Mouse (Mus musculus) lung, postnatal 0 days (tissue): ENCODE data around the gene Eddm3b. TPM values are rescaled to one million over a fixed set of nuclear protein-coding genes. Genes with fewer than 3 reads are reported as not detected.

Source experiments
- ATAC-seq: fragments of 200-750 bp; cut with Nextera tagmentation; 2 replicates; pipeline ENCODE4 v1.8.0; 2017; ENCODE audit warnings: moderate library complexity
- DNase-seq: peaks from one replicate; pipeline ENCODE4 v3.0.0-alpha.2; 2016; ENCODE audit warnings: low spot score
- H3K27ac ChIP-seq: fragments of 300-500 bp; sonication (generic); 2 replicates; pipeline ENCODE4 v1.5.1; 2014; ENCODE audit warnings: antibody characterized with exemption, mild to moderate bottlenecking, low read length, mixed read lengths
- H3K27me3 ChIP-seq: fragments of 300-500 bp; sonication (generic); replicated peaks from 2 replicates; pipeline ENCODE4 v1.6.1; 2014; ENCODE audit warnings: low read length, mixed read lengths; ENCODE audit not compliant: insufficient read depth
- H3K36me3 ChIP-seq: fragments of 300-500 bp; sonication (generic); 2 replicates; pipeline ENCODE4 v1.6.1; 2014; ENCODE audit warnings: low read length, mixed read lengths; ENCODE audit not compliant: insufficient read depth
- H3K4me1 ChIP-seq: fragments of 300-500 bp; sonication (generic); 2 replicates; pipeline ENCODE4 v1.6.1; 2014; ENCODE audit warnings: antibody characterized with exemption, low read depth, low read length, mixed read lengths; ENCODE audit not compliant: insufficient read depth
- H3K4me2 ChIP-seq: fragments of 300-500 bp; sonication (generic); replicated peaks from 2 replicates; pipeline ENCODE4 v1.6.1; 2014; ENCODE audit warnings: low read depth, mild to moderate bottlenecking, low read length, moderate library complexity, mixed read lengths
- H3K4me3 ChIP-seq: fragments of 300-500 bp; sonication (generic); 2 replicates; pipeline ENCODE4 v1.5.1; 2014; ENCODE audit warnings: low read depth, low read length
- H3K9ac ChIP-seq: fragments of 300-500 bp; sonication (generic); replicated peaks from 2 replicates; pipeline ENCODE4 v1.6.1; 2014; ENCODE audit warnings: low read depth, mild to moderate bottlenecking
- H3K9me3 ChIP-seq: fragments of 300-500 bp; sonication (generic); 2 replicates; pipeline ENCODE4 v1.6.1; 2016; ENCODE audit warnings: low read length, mixed read lengths
- CTCF ChIP-seq: IDR thresholded peaks from 2 replicates; pipeline ENCODE4 v1.5.1; 2016; ENCODE audit warnings: antibody characterized with exemption, mild to moderate bottlenecking
- EP300 ChIP-seq: IDR thresholded peaks from 2 replicates; pipeline ENCODE4 v1.6.1; 2016; ENCODE audit warnings: antibody characterized with exemption, mild to moderate bottlenecking, control low read depth
- WGBS: fragments of 180-500 bp; shearing (Covaris S2); extraction: QIAGEN DNeasy Blood & Tissue Kit; methylation state at CpG from one replicate; pipeline ENCODE4 v1.1.7; 2014; 5-methylcytosine and 5-hydroxymethylcytosine counted together
- polyA plus RNA-seq: library from polyadenylated mRNA; unstranded; fragments of >200 nt; fragmentation: Nextera tagmentation; extraction: Ambion mirVana; gene quantifications from 2 replicates; pipeline ENCODE4 v1.2.1, GENCODE M21; 2015

Gene Eddm3b
- 0.08 and 0.15 TPM in 2 replicates for polyA plus RNA-seq

DNA sequence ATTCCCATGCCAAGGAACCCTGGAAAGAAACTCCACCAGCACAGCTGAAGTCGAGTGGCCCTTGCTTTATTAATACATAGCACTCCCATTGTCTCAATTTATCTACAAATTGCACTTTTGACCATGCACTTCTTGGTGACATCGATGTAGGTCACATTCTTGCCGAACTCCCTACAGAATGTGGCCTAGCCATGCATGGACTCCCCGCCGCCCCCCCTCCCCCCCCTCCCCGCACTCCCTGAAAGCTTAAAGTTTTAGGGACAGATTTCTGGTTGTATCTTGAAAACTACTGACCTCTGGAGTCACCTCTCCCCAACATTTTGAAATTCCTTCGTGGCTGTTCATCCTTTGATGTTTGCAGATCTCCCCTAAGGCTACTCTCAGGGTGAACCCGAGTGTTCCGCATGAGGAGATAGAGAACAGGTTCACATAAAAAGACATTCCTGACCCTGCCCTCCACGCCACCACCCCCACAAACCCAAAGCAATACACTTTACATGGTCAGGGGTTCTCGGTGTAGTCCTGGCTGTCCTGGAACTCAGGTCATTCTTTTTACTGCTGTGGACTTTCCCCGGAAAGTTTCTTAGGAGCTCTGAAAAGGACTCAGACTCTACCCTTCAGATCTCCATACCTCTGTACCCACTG lies at the start of gene Eddm3b:
Gene Eddm3b, plus strand, starts transcription at position 511 of the 645 bp plus-strand sequence.
- no peaks in the 10 kb centered on the region for H3K9me3 ChIP-seq
- H3K9ac ChIP-seq: no peak within 1 kb of the TSS
- no peak for DNase-seq
- no peak within 1 kb of the TSS for H3K27ac ChIP-seq
- no peak within 1 kb of the TSS for H3K4me2 ChIP-seq
- 39% methylated on average over 10 of the region's 12 CpGs for WGBS
- H3K36me3 ChIP-seq: no peaks in the 10 kb centered on the region
- no peak within 1 kb of the TSS for H3K4me3 ChIP-seq
- TF ChIP-seq CTCF: no peak
- TF ChIP-seq EP300: no peak
- H3K27me3 ChIP-seq: no peaks in the 10 kb centered on the region
- ATAC-seq: no peak
- no peaks in the 10 kb centered on the region for H3K4me1 ChIP-seq

DNA sequence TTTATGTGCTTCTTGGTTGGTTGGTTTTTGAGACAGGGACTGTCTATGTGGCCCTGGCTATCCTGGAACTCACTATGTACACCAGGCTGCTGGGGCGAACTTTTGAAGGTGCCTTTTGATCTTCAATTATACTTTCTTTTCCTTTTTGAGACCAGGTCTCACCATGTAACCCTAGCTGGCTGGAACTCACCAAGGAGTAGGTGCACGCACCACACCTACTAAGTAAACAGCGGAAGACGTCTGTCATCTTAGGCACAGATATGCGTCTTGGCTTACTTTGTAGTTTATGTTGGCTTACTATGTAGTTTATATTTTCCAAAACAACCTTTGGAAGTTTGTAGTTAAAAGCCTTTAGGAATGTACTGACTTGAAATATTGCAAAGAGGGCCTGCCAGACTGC lies 45.3 kb upstream of the Eddm3b start:
- 56% methylated on average over 5 of the region's 5 CpGs for WGBS
- TF ChIP-seq EP300 (no peak), CTCF (no peak)
- Histone ChIP-seq H3K4me2 (no peak overlapping the region), H3K4me3 (no peak overlapping the region), H3K27ac (no peak overlapping the region), H3K36me3 (no peaks in the 10 kb centered on the region), H3K27me3 (no peaks in the 10 kb centered on the region), H3K9me3 (no peaks in the 10 kb centered on the region), H3K4me1 (no peaks in the 10 kb centered on the region), H3K9ac (no peak overlapping the region)
- ATAC-seq (no peak), DNase-seq (no peak)

DNA sequence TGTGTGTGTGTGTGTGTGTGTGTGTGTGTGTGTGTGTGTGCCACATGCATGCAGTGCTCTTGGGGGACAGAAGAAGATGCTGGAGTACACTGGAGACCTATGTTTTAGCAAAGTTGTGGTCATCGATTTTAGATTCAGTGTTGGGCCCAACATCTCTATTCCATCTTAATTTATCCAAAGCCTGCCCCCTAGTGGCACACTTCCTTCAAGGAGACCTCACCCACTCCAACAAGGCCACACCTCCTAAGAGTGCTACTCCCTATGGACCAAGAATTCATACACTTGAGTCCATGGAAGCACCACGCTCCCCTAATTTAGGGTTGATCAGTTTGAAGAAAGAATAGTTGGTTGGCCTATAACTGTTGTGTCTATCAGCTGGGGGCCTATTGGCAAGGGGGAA lies 44.6 kb upstream of the Eddm3b start:
- Histone ChIP-seq H3K9me3 (no peaks in the 10 kb centered on the region), H3K4me3 (no peak overlapping the region), H3K27me3 (no peaks in the 10 kb centered on the region), H3K36me3 (no peaks in the 10 kb centered on the region), H3K9ac (no peak overlapping the region), H3K4me2 (no peak overlapping the region), H3K27ac (no peak overlapping the region), H3K4me1 (no peaks in the 10 kb centered on the region)
- ATAC-seq: no peak
- WGBS: 87% methylated on average over 2 of the region's 2 CpGs
- peak; percentile 68 for DNase-seq
- TF ChIP-seq EP300 (no peak), CTCF (peak; percentile 56)

DNA sequence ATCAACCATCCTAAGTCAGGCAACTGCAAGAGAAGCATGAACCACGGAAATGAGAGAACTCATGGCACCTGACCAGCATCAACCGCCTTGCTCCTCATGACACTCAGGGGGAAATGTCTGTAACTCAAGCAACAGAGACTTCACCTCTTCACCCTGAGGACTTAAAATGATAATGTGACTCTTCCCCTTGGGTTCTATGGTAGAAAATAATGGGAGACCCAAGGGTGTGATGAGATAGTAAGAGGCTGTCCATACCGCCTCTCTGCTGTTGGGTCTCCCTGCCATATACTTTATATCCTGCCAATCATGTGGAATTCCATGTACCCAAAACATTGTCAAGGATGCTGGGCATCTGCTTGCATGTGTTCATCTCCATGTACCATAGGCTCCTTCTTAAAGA lies 39.9 kb upstream of the Eddm3b start, which contains the start of gene Olfr750:
Gene Olfr750, minus strand, starts transcription at position 101 of the 400 bp plus-strand sequence.
- Histone ChIP-seq H3K27me3 (no peaks in the 10 kb centered on the region), H3K27ac (no peak within 1 kb of the TSS), H3K9ac (no peak within 1 kb of the TSS), H3K9me3 (no peaks in the 10 kb centered on the region), H3K4me1 (no peaks in the 10 kb centered on the region), H3K4me3 (no peak within 1 kb of the TSS), H3K36me3 (no peaks in the 10 kb centered on the region), H3K4me2 (no peak within 1 kb of the TSS)
- TF ChIP-seq EP300 (no peak), CTCF (no peak)
- ATAC-seq (no peak), DNase-seq (no peak)
- WGBS: 83% methylated on average over 3 of the region's 3 CpGs

DNA sequence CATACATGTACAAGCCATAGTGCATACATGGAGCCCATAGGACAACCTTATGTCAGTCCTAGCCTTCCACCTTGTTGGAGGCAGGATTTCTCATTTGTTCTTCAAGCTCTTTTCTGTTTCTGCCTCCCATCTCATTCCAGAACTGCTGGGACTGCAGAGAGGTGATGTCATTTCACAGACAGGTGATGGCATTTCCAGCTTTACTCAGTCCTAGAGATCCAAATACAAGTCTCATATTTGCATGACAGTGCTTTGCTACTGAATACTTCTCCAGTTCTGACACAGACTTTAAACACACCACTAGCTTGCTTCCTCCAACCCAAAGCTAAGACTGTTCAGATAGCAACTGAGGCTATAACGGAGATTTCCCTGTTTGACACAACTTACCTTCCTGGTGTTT lies 35.0 kb upstream of the Eddm3b start:
- no peak for ATAC-seq
- H3K9me3 ChIP-seq: no peaks in the 10 kb centered on the region
- no peaks in the 10 kb centered on the region; the same call in 1 of the 2 replicates for H3K4me1 ChIP-seq
- TF ChIP-seq CTCF: no peak
- no peak for TF ChIP-seq EP300
- no peak overlapping the region for H3K27ac ChIP-seq
- WGBS: 83% methylated on average over 1 of the region's 1 CpGs
- no peaks in the 10 kb centered on the region for H3K27me3 ChIP-seq
- H3K9ac ChIP-seq: no peak overlapping the region
- no peak overlapping the region for H3K4me3 ChIP-seq
- no peak for DNase-seq
- no peak overlapping the region for H3K4me2 ChIP-seq
- no peaks in the 10 kb centered on the region for H3K36me3 ChIP-seq

DNA sequence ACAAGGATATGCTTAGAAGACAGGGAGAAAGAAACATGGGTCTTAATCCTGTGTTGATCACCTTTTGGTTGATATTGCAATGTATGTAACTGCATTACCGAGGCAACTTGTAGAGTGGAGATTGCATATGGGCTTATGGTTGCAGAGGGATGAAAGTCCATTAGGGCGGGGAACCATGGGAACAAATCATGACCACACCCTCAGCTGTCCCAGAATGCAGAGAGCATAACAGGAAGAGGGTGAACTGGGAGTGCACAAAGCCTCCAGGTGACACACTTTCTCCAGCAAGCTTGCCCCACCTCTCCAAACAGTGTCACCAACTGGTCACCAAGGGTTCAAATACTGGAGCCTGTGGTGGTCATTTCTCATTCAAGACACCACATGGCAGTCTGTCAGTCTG lies 33.2 kb upstream of the Eddm3b start:
- ATAC-seq (no peak), DNase-seq (no peak)
- Histone ChIP-seq H3K27ac (no peak overlapping the region), H3K4me1 (no peaks in the 10 kb centered on the region; the same call in 1 of the 2 replicates), H3K4me3 (no peak overlapping the region), H3K27me3 (no peaks in the 10 kb centered on the region), H3K9me3 (no peaks in the 10 kb centered on the region), H3K9ac (no peak overlapping the region), H3K4me2 (no peak overlapping the region), H3K36me3 (no peaks in the 10 kb centered on the region)
- WGBS: 86% methylated on average over 2 of the region's 2 CpGs
- no peak for TF ChIP-seq CTCF
- TF ChIP-seq EP300: no peak
